Comparison of ENCODE assay signal across 17 mouse cellular contexts in genomic region chr17:87349069-87349468, GRCm38 (mm10).
DNase-seq lines count a peak whose midpoint lies in the region; ATAC-seq lines count a peak whose summit lies in the region.
"Had no signal": no experiment of that assay in that cellular context is flagged by ENCODE, and none has a peak within 500 bp of the region (broad histone marks: within the 10 kb centered on the region; RNA-seq: fewer than 3 reads in every experiment).

No protein-coding gene starts in this region.

- ATAC-seq in neural tube, embryonic 12.5 days (ENCODE audit: low FRiP score, low read depth), result peak; percentile 39; the same call in 1 of the 2 replicates
- no peak for ATAC-seq in neural tube, embryonic 15.5 days (ENCODE audit: low FRiP score)
- ATAC-seq: CD4-positive, CD25-positive, alpha-beta regulatory T cell, adult 4 months had no signal

- no peak overlapping the region for H3K4me3 ChIP-seq in heart, embryonic 10.5 days
- no peak overlapping the region for H3K4me3 ChIP-seq in neural tube, embryonic 12.5 days
- H3K4me3 ChIP-seq in neural tube, embryonic 15.5 days (replicated peaks), result no peak overlapping the region
- no peak overlapping the region for H3K4me3 ChIP-seq in limb, embryonic 10.5 days
- H3K4me3 ChIP-seq: hindbrain, embryonic 15.5 days; limb, embryonic 15.5 days; myocyte had no signal

- H3K4me2 ChIP-seq in neural tube, embryonic 12.5 days (replicated peaks), result no peak overlapping the region
- no peak overlapping the region for H3K4me2 ChIP-seq in neural tube, embryonic 15.5 days
- H3K4me2 ChIP-seq: hindbrain, embryonic 15.5 days; limb, embryonic 15.5 days had no signal

- H3K36me3 ChIP-seq in heart, embryonic 10.5 days, result no peaks in the 10 kb centered on the region
- no peaks in the 10 kb centered on the region for H3K36me3 ChIP-seq in neural tube, embryonic 12.5 days
- H3K36me3 ChIP-seq in neural tube, embryonic 15.5 days, result no peaks in the 10 kb centered on the region
- no peaks in the 10 kb centered on the region for H3K36me3 ChIP-seq in limb, embryonic 10.5 days
- H3K36me3 ChIP-seq: hindbrain, embryonic 15.5 days; limb, embryonic 15.5 days had no signal

- no peak overlapping the region for H3K9ac ChIP-seq in neural tube, embryonic 12.5 days
- H3K9ac ChIP-seq in neural tube, embryonic 15.5 days (replicated peaks), result no peak overlapping the region
- H3K9ac ChIP-seq: hindbrain, embryonic 15.5 days; limb, embryonic 15.5 days had no signal

- DNase-seq in heart, embryonic 10.5 days (ENCODE audit: low spot score), result no peak
- DNase-seq in heart, adult 9 months (ENCODE audit: low spot score in 2 of 2), result no peak
- no peak for DNase-seq in limb, embryonic 10.5 days (ENCODE audit: low spot score)
- no peak for DNase-seq in right cerebral cortex, postnatal 10 days (ENCODE audit: low spot score in 2 of 2)
- DNase-seq in thymus, adult 18-20 months, result no peak
- DNase-seq: adrenal gland, postnatal 25 days; cerebellum, adult 11-12 months; layer of hippocampus, postnatal 36 days; lung, postnatal 14 days; retina, postnatal 1 day; thymus, postnatal 36 days had no signal

- H3K27ac ChIP-seq in heart, embryonic 10.5 days, result peak overlapping the region; percentile 57; the same call in 1 of the 2 replicates
- no peak overlapping the region for H3K27ac ChIP-seq in neural tube, embryonic 12.5 days
- no peak overlapping the region for H3K27ac ChIP-seq in neural tube, embryonic 15.5 days (replicated peaks)
- peak overlapping the region; percentile 42 for H3K27ac ChIP-seq in limb, embryonic 10.5 days
- H3K27ac ChIP-seq: hindbrain, embryonic 15.5 days had no signal

- no peaks in the 10 kb centered on the region for H3K27me3 ChIP-seq in heart, embryonic 10.5 days (ENCODE audit: insufficient read depth, poor library complexity, severe bottlenecking)
- no peaks in the 10 kb centered on the region for H3K27me3 ChIP-seq in neural tube, embryonic 12.5 days (replicated peaks)
- H3K27me3 ChIP-seq in neural tube, embryonic 15.5 days (replicated peaks), result no peaks in the 10 kb centered on the region
- H3K27me3 ChIP-seq in limb, embryonic 10.5 days (ENCODE audit: low read depth, poor library complexity, severe bottlenecking), result no peaks in the 10 kb centered on the region; the same call in 1 of the 2 replicates
- H3K27me3 ChIP-seq: hindbrain, embryonic 15.5 days; limb, embryonic 15.5 days had no signal

- 29% methylated on average over 9 of the region's 9 CpGs for WGBS in heart, embryonic 10.5 days
- 25% methylated on average over 9 of the region's 9 CpGs for WGBS in neural tube, embryonic 12.5 days
- 25% methylated on average over 9 of the region's 9 CpGs for WGBS in neural tube, embryonic 15.5 days
- WGBS in limb, embryonic 10.5 days, result 20% methylated on average over 9 of the region's 9 CpGs

- peaks cover 68% of the 10 kb centered on the region for H3K4me1 ChIP-seq in heart, embryonic 10.5 days
- peaks cover 44% of the 10 kb centered on the region for H3K4me1 ChIP-seq in neural tube, embryonic 12.5 days
- peaks cover 28% of the 10 kb centered on the region for H3K4me1 ChIP-seq in neural tube, embryonic 15.5 days
- H3K4me1 ChIP-seq in limb, embryonic 10.5 days, result peaks cover 92% of the 10 kb centered on the region

- no peaks in the 10 kb centered on the region for H3K9me3 ChIP-seq in heart, embryonic 10.5 days
- no peaks in the 10 kb centered on the region for H3K9me3 ChIP-seq in neural tube, embryonic 12.5 days
- H3K9me3 ChIP-seq in neural tube, embryonic 15.5 days (replicated peaks), result no peaks in the 10 kb centered on the region
- no peaks in the 10 kb centered on the region for H3K9me3 ChIP-seq in limb, embryonic 10.5 days (replicated peaks)
- H3K9me3 ChIP-seq: hindbrain, embryonic 15.5 days; limb, embryonic 15.5 days had no signal

Comparison
In these comparisons a context has a peak if more than half of its experiments do, and no peak if none do; other contexts are left out.
1. H3K27ac ChIP-seq: peak in heart, embryonic 10.5 days (single experiment) and limb, embryonic 10.5 days (single experiment); none in neural tube, embryonic 12.5 days (single experiment) and neural tube, embryonic 15.5 days (single experiment).